Mouse (Mus musculus): ENCODE results near the gene Mindy1. TPM values are rescaled to one million over a fixed set of nuclear protein-coding genes. Genes with fewer than 3 reads are reported as not detected.

Gene Mindy1
- total RNA-seq, 2 experiments from 2014 or later, result 22.3 to 25.8 TPM

DNA sequence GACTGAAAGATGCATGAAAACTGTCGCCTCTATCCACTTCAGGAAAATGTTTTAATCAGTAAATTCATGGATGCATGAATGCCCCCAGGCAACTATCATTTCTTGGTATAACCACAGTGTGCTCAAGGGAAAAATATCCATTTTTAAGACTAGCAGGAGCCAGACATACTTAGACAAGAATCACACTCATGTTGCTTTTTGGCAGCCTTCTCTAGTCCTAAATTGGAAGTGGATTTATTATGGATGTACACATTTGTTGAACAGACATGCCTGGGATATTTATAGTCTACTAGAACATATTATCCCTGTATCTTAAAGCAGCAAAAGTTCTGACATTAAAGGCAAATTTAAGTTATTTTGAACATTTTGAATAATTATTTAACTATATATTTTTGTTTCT lies 16.4 kb upstream of the Mindy1 start:
- intact Hi-C loops (cut with DNase I), result no loop called here

DNA sequence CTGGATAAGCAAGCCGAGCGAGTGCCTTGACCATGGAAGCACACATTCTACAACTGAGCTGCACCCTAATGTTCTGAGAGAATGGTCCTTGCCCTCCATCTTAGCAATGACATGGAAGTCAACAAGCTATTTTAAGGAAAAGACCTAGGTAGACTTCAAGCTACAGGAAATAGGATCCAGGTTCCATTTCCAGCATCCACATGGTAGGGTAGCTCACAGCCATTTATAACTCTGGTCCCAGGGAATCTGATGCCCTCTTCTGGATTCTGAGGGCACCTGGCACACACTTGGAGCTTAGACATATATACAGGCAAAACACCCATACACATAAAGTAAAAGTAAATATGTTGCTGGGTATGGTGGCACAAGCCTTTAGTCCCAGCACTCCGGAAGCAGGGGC lies 15.1 kb upstream of the Mindy1 start:
- intact Hi-C loops (cut with DNase I), result no loop called here
- no peak for DNase-seq

More for the DNA sequence above, 16.4 kb upstream of the Mindy1 start:
- no peak for DNase-seq

DNA sequence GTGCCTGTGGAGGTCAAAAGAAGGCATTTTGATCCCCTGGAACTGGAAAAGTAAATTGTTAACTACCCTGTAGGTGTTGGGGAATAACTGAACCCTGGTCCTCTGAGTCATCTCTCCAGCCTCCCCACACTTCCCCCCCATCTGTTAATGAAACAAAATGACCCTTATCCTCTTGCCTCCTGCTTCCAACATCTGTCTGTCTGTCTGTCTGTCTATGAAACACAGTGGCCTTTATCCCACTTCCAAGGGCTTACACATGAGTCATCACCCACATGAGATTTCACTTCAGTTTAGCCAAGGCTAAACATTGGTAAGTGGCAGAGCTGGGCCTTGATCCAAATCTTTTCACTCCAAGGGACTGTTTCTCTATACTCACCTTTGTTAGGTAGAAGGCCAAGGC lies 13.3 kb upstream of the Mindy1 start:
- intact Hi-C loops (cut with DNase I), result no loop called here
- no peak for DNase-seq

DNA sequence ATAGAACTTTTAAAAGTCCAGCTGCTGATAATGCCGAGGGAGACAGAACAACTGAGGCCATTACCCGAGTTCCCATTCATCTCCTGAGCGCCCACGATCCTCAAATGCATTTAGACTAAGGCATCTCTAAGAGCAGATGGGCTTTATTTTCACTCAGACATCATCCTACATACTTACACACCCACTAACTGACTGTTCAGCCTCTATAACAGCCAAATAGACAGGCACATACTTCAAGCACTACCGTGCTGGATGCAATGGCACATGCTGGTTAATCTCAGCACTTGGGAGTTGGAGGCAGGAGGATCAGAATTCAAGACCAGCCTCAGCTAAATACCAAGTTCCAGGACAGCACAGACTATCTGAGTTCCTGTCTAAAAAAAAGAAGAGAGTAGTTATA lies 11.4 kb upstream of the Mindy1 start:
- intact Hi-C loops (cut with DNase I), result no loop called here
- no peak for DNase-seq

DNA sequence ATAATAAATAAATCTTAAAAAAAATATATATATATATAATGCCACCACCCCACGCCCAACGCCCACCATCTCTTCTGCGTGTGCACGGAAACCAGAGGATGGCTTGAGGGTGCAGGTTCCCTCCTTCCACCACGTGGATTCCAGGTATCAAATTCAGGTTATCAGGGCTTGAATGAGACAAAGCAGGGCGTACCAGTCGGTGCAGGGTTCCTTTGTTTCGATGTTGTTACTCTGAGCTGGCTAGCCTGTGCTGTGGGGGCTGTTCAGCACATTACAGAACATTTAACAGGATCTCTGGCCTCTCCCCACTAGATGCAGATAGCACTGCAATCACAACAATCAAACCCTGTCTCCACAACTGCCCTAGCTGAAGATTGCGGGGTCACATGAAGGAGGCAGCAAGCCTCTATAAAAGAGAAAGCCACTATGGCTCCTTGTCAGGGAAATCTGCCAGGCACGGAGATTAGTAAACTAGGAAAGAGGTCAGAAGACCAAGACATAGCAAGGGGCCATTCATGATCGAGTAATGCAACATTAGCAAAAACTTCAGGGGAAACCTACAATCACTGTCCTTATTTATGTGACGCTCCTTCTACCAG lies 10.3 kb upstream of the Mindy1 start:
- intact Hi-C loops (cut with DNase I), result no loop called here
- no peak for DNase-seq

DNA sequence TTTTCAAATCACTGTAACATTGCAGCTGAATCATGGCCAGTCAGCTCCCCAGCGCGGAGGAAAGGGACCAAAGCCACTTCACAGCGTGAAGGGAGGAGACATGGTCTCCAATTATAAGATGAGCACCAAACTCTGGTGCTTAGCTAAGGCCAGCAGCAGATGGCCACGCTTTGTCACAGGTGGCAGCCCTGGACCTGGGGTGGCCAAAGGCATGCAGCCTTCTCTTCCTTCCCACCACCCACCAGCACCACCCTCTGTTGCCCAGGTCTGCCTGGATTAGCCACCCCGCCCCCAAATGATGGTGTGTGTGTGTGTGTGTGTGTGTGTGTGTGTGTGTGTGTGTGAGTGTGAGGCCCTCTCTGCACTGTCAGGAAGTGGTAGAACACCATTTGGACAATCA lies 7.7 kb upstream of the Mindy1 start:
- no peak for DNase-seq
- intact Hi-C loops (cut with DNase I), result no loop called here

DNA sequence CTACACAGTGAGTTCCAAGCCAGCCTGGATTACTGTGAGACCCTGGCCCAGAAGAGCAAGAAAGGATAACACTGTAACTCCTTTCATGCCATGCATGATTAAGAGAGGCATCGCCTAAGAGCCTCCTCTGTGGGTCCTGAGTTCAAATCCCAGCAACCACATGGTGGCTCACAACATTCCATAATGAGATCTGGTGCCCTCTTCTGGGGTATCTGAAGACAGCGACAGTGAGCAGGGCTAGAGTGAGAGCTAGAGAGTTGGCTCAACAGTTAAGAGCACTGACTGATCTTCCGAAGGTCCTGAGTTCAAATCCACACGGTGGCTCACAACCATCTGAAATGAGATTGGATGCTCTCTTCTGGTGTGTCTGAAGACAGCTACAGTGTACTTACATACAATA lies 6.7 kb upstream of the Mindy1 start:
- no peak for DNase-seq
- intact Hi-C loops (cut with DNase I), result no loop called here

DNA sequence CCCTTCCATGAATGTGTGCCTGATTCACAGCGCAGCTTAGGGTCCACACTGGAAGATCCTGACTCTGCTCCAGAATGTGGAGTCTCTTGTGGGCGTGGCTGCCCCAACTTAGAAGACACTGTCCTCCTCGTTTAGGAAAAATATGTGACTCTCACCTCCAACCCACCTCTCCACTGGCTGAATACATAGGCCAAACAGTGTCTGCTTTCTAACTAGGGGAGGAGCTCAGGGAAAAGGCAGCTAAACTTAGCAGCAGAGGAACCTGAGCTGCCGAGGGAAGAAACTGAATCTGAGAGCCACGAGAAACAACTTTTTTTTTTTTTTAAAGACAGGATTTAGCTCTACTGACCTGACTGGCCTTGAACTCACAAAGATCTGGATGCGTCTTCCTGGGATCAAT lies 6.0 kb upstream of the Mindy1 start:
- no peak for DNase-seq
- intact Hi-C loops (cut with DNase I), result no loop called here

DNA sequence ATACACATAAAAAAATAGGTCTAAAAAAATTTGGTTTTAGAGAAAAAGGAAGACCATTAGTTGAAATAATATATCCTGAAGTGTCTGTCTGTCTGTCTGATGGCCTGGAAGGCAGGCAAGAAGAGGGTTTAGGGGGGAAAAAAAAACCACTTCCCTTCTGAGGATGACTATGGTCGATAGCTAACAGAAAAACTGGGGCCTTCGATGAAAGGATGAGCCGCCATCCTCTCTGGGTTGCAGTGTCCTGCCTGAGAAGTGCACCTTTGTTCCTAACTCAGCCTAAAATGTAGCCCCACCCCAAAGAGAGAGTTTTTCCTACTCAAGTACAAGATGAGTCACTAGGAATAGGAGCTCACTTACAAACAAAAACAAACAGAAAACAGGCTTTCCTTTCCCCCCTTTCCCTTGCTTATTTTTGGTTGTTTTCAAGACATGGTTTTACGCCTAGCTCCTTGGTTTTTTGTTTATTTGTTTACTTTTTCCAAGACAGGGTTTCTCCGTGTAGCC lies 4.7 kb upstream of the Mindy1 start:
- no peak for DNase-seq
- intact Hi-C loops (cut with DNase I), result no loop called here

DNA sequence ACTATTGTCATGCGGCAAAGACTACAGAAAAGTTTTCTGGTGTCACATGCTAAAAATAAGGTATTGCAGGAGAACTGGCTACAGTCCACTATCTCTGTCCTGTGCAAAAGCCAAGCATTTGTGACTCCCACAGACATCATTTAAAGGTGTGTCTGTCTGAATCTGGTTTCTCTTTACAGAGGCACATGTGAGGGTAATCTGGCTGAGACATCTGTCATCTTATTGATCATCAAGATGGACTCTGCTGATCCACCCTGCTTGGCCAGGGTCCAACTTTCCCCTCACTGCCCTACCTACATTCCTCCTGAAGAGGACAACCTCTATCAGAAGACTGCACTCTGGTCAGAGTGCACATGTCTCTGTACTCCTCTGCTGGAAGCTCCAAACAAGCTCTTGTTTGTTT lies 4.0 kb upstream of the Mindy1 start:
- DNase-seq, result peak in 1 of 2 experiments; percentile 26

DNA sequence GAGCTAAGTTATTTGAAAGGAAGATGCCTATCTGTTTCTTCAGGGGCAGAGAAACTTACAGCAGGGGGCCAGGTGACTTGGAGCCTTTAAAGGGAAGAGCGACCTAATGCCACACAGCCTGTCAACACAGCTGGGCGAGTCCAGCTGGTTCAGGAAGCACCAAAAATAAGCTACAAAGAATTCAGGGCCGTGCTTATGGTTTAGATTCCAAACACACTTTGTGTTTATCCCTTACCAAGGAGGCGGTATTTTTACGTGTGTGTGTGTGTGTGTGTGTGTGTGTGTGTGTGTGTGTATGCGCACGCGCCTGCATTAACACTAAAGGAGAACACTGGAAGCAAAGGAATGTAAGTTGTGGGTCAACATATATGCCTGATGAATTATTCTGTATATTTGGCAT lies 398 bp upstream of the Mindy1 start:
- peak; percentile 13 to 16 for DNase-seq
- intact Hi-C loops (cut with DNase I), result no loop called here

More for the DNA sequence above, 4.0 kb upstream of the Mindy1 start:
- intact Hi-C loops (cut with DNase I), result no loop called here

DNA sequence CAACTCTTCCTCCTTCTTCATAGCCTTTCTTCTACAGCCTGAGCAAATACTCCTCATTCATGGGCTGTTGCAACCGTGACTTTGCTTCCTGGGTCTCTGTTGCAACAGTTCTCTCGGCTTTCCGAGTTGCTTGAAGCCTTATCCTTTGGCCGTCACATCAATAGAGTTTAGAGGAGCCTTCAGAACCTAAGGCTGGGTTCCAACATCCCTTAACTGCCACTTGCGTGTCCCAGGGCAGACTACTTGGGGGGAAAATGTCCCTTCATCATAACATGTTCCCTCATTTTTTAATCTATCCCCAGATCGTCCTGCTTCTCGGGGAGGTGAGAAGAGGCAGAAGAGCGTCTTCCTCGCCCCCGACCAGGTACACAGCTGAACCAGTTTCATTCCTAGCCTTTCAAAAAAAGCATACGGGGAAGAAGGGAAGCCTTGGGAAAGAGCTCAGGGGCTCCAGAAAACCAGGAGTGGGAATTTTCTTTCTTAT lies 1.3 kb downstream of the Mindy1 start:
- intact Hi-C loops (cut with DNase I), result loop anchor here (2.0 kb wide), 1 partner anchor 32 kb away; the partner anchor contains the start of gene Cers2
- DNase-seq, result peak; percentile 36 to 46

DNA sequence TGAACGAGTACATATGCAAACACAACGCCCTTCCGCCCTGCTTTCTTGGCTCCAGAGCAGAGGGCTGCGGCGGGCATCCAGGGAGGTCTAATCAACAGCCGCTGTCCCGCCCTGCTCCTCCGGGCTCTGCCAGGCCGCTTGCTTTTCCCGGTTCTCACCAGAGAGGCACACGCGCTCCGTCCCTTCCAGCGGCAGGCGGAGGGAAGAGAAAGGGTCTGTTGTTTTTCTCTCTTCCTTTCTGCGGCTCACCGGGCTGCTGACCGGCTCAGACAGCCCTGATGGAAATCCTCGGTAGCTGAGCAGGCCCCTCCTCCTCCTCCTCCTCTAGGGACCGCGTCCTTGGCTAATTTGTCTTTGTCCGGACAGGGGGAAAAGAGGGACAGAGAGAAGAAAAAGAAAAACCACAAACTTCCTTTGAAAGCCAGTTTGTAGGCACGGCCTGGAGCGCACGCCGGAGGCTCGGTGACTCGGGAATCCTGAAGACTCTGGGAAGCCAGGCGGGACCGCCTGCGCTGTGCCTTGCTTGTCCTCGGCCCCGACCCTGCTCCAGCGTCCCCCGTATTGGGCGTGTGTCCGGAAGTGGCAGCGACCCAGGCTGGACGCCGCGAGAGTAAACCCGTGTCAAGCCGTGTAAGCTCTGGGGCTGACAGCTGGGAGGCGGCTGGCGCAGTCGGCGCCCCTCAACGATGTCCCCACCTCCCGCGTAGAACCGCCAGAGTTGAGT lies 1.9 kb downstream of the Mindy1 start:
- intact Hi-C loops (cut with DNase I), result loop anchor here (2.0 kb wide), 1 partner anchor 32 kb away; the partner anchor contains the start of gene Cers2
- DNase-seq, result peak; percentile 83 to 85

DNA sequence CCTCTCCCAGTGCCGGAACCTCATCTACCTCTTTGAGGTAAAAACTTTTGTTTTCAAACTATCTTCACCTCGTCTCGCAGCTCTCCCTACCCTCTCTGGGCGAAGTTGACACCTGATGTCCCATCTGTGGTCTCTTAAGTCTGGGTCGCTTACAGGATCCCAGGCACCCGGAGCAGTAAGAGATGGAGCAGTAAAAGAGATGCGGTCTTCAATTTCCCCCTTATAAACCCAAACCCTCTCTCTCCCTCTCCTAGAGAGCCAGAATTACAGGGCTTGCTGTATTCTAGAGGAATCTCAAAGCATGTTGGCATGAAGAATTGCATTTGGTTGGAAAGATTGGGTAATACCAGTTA lies 2.4 kb downstream of the Mindy1 start:
- intact Hi-C loops (cut with DNase I), result loop anchor here (2.0 kb wide), 1 partner anchor 31 kb away; the partner anchor contains the start of gene Cers2
- DNase-seq, result no peak

DNA sequence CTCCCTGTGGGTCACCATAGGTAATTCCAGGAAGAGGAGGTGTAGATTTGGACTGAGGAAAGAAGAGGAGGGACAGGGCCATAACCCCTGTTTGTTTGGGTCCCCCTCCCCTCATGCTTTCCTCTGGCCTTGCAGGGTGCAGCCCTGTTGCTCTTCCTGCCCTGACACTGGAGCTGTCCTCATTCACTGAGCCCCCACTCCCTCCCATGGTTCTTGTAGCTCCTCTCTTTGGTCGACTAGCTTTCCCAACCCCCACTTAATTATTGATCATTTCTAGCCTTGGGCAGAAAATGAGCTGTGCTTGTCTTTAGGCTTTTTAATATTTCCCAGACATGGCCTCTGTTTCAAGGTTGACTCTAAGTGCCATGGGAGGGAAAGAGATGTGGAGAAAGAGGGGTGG lies 2.9 kb downstream of the Mindy1 start:
- no peak for DNase-seq
- intact Hi-C loops (cut with DNase I), result no loop called here

DNA sequence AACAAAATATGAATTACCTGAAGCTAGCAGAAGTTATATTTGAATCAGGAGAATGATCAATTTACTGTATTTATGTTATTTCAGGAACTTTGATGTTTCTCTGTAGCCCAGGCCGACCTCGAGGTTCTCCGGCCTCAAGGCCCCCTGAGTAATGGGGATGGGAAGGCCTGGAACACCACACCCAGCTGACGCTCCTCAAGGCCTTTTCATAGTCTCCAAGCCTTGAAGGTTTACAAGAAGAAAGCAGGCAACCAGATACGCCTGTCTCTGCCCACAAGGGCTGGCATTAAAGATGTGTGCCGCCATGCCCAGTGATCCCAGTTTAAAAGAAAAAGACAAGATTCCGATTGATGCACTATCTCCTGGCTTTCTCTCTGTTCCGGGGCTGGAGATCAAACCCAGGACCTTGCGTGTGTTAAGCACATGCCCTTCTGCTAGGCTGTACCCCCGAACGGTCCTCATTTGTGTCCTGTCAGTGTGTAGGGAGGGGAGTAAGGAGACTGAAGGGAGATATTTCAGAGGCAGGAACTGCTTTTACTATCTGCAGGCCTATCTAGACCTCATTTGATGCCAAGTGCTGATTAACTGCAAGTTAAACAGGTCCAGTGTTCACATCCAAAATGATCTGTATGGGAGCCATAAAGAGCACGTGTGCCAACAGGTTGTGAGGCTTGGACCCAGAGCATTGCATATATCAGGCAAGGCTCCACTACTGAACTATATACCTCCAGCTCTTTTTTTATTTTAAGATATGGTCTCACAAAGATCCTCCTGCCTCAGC lies 3.5 kb downstream of the Mindy1 start:
- no peak for DNase-seq
- intact Hi-C loops (cut with DNase I), result no loop called here

DNA sequence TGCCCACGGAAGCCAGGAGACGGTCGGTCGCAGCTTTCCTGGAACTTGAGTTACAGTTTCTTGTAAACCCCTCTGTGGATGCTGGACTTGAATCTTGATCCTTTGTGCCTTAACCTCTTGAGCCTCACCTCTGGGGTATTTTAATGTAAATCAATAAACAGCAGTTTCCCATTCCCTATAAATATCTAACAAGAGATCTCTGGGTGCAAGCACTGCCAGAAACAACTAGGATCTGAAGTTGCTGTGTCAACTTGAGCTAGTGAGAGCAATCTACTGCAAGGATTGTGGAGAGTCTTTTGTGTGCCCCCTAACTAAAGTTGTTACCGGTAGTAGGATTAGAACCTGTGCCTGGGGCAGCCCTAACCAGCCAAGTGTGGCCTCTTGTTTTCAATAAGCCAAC lies 4.2 kb downstream of the Mindy1 start:
- intact Hi-C loops (cut with DNase I), result no loop called here

DNA sequence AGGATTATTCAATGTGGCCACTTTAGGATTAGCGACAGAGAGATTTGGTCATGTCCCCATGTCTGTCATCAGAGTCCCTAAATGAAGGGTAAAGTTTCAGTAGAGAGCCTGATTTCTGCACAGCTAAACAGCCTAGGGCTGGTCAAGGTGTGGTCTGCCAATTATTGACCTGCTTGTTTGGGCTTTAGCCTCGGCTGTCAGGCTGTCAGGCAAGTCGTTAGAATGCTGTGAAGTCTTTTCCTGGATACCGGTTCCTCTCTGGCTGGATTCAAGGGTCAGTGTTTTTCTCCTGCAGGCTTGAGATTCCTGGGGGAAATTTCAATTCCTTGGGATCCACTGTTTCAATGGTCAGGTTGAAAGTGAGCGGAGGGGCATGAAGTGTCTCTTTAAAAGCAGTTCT lies 4.9 kb downstream of the Mindy1 start:
- intact Hi-C loops (cut with DNase I), result no loop called here
- DNase-seq, result no peak

More for the DNA sequence above, 4.2 kb downstream of the Mindy1 start:
- no peak for DNase-seq

DNA sequence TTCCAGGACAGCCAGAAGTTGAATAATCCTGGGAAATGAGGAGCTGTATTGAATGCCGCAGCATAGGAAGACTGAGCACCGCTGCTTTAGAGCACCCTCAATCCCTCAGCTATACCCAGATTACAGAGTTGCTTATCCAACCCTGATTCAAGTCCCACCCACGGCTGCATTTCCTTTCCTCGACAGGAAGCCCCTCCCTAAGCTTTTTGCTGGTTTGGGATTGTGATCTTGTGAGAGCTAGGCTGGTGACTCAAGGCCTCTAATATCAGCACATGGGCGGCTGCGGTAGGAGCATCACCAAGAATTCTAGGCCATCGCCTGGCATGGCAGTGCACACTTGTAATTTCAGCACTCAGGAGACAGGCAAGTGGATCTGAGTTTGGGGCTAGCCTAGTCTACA lies 5.4 kb downstream of the Mindy1 start:
- DNase-seq, result no peak
- intact Hi-C loops (cut with DNase I), result no loop called here

DNA sequence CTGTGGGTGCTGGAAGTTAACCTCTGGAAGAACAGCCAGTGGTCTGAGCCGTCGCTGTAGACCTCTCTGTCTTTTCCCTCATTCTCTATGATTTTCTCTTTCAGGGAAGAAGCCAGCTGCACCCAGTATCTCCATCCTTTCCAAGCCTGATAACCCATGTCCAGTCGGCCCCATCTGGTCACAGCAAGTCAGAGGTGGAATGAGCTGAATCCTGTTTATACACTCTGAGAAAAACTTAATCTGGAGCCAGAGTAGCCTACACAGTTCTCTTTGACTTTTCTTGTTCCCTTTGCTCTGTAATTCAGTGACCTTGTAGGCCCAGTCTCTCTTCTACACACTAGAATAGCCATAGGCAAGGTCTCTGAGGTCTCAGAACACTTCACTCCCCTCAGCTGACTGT lies 6.4 kb downstream of the Mindy1 start:
- DNase-seq, result no peak
- intact Hi-C loops (cut with DNase I), result no loop called here

DNA sequence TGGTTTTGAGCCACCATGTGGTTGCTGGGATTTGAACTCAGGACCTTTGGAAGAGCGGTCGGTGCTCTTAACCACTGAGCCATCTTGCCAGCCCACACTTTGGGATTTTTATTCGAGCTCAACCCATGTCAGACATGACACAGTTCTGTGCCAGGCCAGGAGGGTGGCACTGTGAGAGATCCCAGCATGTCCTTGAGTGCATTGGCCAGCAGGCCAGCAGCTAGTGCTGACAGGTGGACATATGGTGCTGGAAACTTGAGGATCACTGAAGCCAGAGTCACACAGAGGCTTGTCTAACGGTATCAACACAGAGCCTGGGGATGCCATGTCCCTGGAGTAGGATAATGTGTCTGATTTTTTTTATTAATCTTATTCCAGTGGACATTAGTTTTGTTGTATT lies 8.3 kb downstream of the Mindy1 start:
- intact Hi-C loops (cut with DNase I), result no loop called here
- DNase-seq, result no peak

Measured in heart, postnatal 14 days (tissue).